Mouse (Mus musculus) forebrain, embryonic 13.5 days (tissue): ENCODE measurements at regions not wholly inside any gene's neighbourhood (a gene's known extent, or its start where the extent isn't known, plus 50 kb on each side); places are given as distances from the start of the nearest gene placed in this dataset.

Experiments
- ATAC-seq: fragments of 200-750 bp; cut with Nextera tagmentation; 2 replicates; pipeline ENCODE4 v1.8.0; 2017
- H3K27ac ChIP-seq: fragments of 300-500 bp; sonication (generic); 2 replicates; pipeline ENCODE4 v1.5.1; 2015; ENCODE audit warnings: inconsistent platforms, mild to moderate bottlenecking, moderate library complexity
- H3K27me3 ChIP-seq: fragments of 300-500 bp; sonication (generic); 2 replicates; pipeline ENCODE4 v1.6.1; 2015; ENCODE audit warnings: mild to moderate bottlenecking, inconsistent platforms
- H3K36me3 ChIP-seq: fragments of 300-500 bp; sonication (generic); 2 replicates; pipeline ENCODE4 v1.6.1; 2015; ENCODE audit warnings: mild to moderate bottlenecking, inconsistent platforms; ENCODE audit not compliant: poor library complexity, severe bottlenecking
- H3K4me1 ChIP-seq: fragments of 300-500 bp; sonication (generic); 2 replicates; pipeline ENCODE4 v1.6.1; 2015; ENCODE audit warnings: inconsistent platforms
- H3K4me2 ChIP-seq: fragments of 300-500 bp; sonication (generic); 2 replicates; pipeline ENCODE4 v1.6.1; 2015; ENCODE audit warnings: inconsistent platforms, mild to moderate bottlenecking, moderate library complexity
- H3K4me3 ChIP-seq: fragments of 300-500 bp; sonication (generic); 2 replicates; pipeline ENCODE4 v1.5.1; 2015; ENCODE audit warnings: mild to moderate bottlenecking, inconsistent platforms
- H3K9ac ChIP-seq: fragments of 300-500 bp; sonication (generic); 2 replicates; pipeline ENCODE4 v1.6.1; 2015; ENCODE audit warnings: mild to moderate bottlenecking, inconsistent platforms
- H3K9me3 ChIP-seq: fragments of 300-500 bp; sonication (generic); replicated peaks from 2 replicates; pipeline ENCODE4 v1.6.1; 2016; ENCODE audit warnings: inconsistent platforms
- WGBS: fragments of 180-500 bp; shearing (Covaris S2); methylation state at CpG from one replicate; pipeline ENCODE4 v1.1.7; 2015; 5-methylcytosine and 5-hydroxymethylcytosine counted together

- H3K27ac ChIP-seq = no peak overlapping the region
- ATAC-seq = no peak
- no peak overlapping the region for H3K4me2 ChIP-seq
- no peaks in the 10 kb centered on the region for H3K9me3 ChIP-seq
- H3K9ac ChIP-seq = no peak overlapping the region
- H3K36me3 ChIP-seq = no peaks in the 10 kb centered on the region
- H3K27me3 ChIP-seq = no peaks in the 10 kb centered on the region
- H3K4me1 ChIP-seq = no peaks in the 10 kb centered on the region
- H3K4me3 ChIP-seq = no peak overlapping the region
- WGBS = 78% methylated on average over 4 of the region's 4 CpGs
Observed at GRCm38 (mm10) chr5:49761054-49761453, 236.3 kb upstream of the Kcnip4 start.

- 85% methylated on average over 1 of the region's 1 CpGs for WGBS
- Histone ChIP-seq H3K4me2 (no peak overlapping the region), H3K36me3 (no peaks in the 10 kb centered on the region), H3K9ac (no peak overlapping the region), H3K9me3 (no peaks in the 10 kb centered on the region), H3K27ac (no peak overlapping the region), H3K4me3 (no peak overlapping the region), H3K27me3 (no peaks in the 10 kb centered on the region), H3K4me1 (no peaks in the 10 kb centered on the region)
- no peak for ATAC-seq
Observed at GRCm38 (mm10) chr5:49755531-49755930, 230.8 kb upstream of the Kcnip4 start.

GRCm38 (mm10) chr5:49712607-49713006 lies 187.9 kb upstream of the Kcnip4 start:
- no peaks in the 10 kb centered on the region for H3K36me3 ChIP-seq
- no peak overlapping the region for H3K4me2 ChIP-seq
- no peak overlapping the region for H3K27ac ChIP-seq
- no peaks in the 10 kb centered on the region for H3K9me3 ChIP-seq
- WGBS = 45% methylated on average over 1 of the region's 1 CpGs
- no peak for ATAC-seq
- no peak overlapping the region for H3K4me3 ChIP-seq
- no peaks in the 10 kb centered on the region for H3K4me1 ChIP-seq
- H3K9ac ChIP-seq = no peak overlapping the region
- no peaks in the 10 kb centered on the region for H3K27me3 ChIP-seq

- H3K9me3 ChIP-seq = no peaks in the 10 kb centered on the region
- H3K27me3 ChIP-seq = no peaks in the 10 kb centered on the region
- H3K36me3 ChIP-seq = no peaks in the 10 kb centered on the region
- no peak overlapping the region for H3K9ac ChIP-seq
- no peak overlapping the region for H3K4me2 ChIP-seq
- H3K27ac ChIP-seq = no peak overlapping the region
- no peak for ATAC-seq
- WGBS = 84% methylated on average over 4 of the region's 4 CpGs
- no peaks in the 10 kb centered on the region for H3K4me1 ChIP-seq
- no peak overlapping the region for H3K4me3 ChIP-seq
Observed at GRCm38 (mm10) chr5:49682156-49682555, 157.4 kb upstream of the Kcnip4 start.

- Histone ChIP-seq H3K27ac (no peak overlapping the region), H3K9me3 (no peaks in the 10 kb centered on the region), H3K4me2 (no peak overlapping the region), H3K4me3 (no peak overlapping the region), H3K9ac (no peak overlapping the region), H3K4me1 (no peaks in the 10 kb centered on the region), H3K27me3 (no peaks in the 10 kb centered on the region), H3K36me3 (no peaks in the 10 kb centered on the region)
- no peak for ATAC-seq
- WGBS = 68% methylated on average over 2 of the region's 2 CpGs
Observed at GRCm38 (mm10) chr5:49681514-49681913, 156.8 kb upstream of the Kcnip4 start.

GRCm38 (mm10) chr5:49675885-49676284 lies 151.2 kb upstream of the Kcnip4 start:
- H3K27ac ChIP-seq = no peak overlapping the region
- no peaks in the 10 kb centered on the region for H3K36me3 ChIP-seq
- H3K9me3 ChIP-seq = no peaks in the 10 kb centered on the region
- no peak overlapping the region for H3K9ac ChIP-seq
- H3K4me1 ChIP-seq = no peaks in the 10 kb centered on the region
- no peak for ATAC-seq
- WGBS = 74% methylated on average over 2 of the region's 2 CpGs
- H3K4me3 ChIP-seq = no peak overlapping the region
- no peaks in the 10 kb centered on the region for H3K27me3 ChIP-seq
- H3K4me2 ChIP-seq = no peak overlapping the region

- Histone ChIP-seq H3K4me3 (no peak overlapping the region), H3K27ac (no peak overlapping the region), H3K9ac (no peak overlapping the region), H3K9me3 (no peaks in the 10 kb centered on the region), H3K4me2 (no peak overlapping the region), H3K4me1 (no peaks in the 10 kb centered on the region), H3K36me3 (no peaks in the 10 kb centered on the region), H3K27me3 (no peaks in the 10 kb centered on the region)
- ATAC-seq = no peak
Observed at GRCm38 (mm10) chr5:49665196-49665595, 140.5 kb upstream of the Kcnip4 start.

- no peak for ATAC-seq
- H3K36me3 ChIP-seq = no peaks in the 10 kb centered on the region
- 100% methylated on average over 1 of the region's 1 CpGs for WGBS
- no peak overlapping the region for H3K4me2 ChIP-seq
- H3K27me3 ChIP-seq = no peaks in the 10 kb centered on the region
- H3K9me3 ChIP-seq = no peaks in the 10 kb centered on the region
- no peak overlapping the region for H3K27ac ChIP-seq
- no peak overlapping the region for H3K4me3 ChIP-seq
- no peak overlapping the region for H3K9ac ChIP-seq
- H3K4me1 ChIP-seq = no peaks in the 10 kb centered on the region
Observed at GRCm38 (mm10) chr5:49663928-49664327, 139.2 kb upstream of the Kcnip4 start.

- no peak for ATAC-seq
Observed at GRCm38 (mm10) chr5:49662096-49662495, 137.4 kb upstream of the Kcnip4 start.

GRCm38 (mm10) chr5:49660598-49660997 lies 135.9 kb upstream of the Kcnip4 start:
- Histone ChIP-seq H3K4me1 (no peaks in the 10 kb centered on the region), H3K9me3 (no peaks in the 10 kb centered on the region)
- no peak for ATAC-seq

More at GRCm38 (mm10) chr5:49662096-49662495, 137.4 kb upstream of the Kcnip4 start:
- Histone ChIP-seq H3K27ac (no peak overlapping the region), H3K36me3 (no peaks in the 10 kb centered on the region), H3K9me3 (no peaks in the 10 kb centered on the region), H3K4me3 (no peak overlapping the region), H3K4me2 (no peak overlapping the region), H3K4me1 (no peaks in the 10 kb centered on the region), H3K9ac (no peak overlapping the region), H3K27me3 (no peaks in the 10 kb centered on the region)
- 69% methylated on average over 3 of the region's 3 CpGs for WGBS

GRCm38 (mm10) chr5:49650953-49651352 lies 126.2 kb upstream of the Kcnip4 start:
- H3K27me3 ChIP-seq = no peaks in the 10 kb centered on the region
- H3K9me3 ChIP-seq = no peaks in the 10 kb centered on the region; the same call in 1 of the 2 replicates
- ATAC-seq = no peak
- no peak overlapping the region for H3K27ac ChIP-seq
- no peaks in the 10 kb centered on the region for H3K36me3 ChIP-seq
- no peaks in the 10 kb centered on the region for H3K4me1 ChIP-seq
- H3K4me2 ChIP-seq = no peak overlapping the region
- H3K4me3 ChIP-seq = no peak overlapping the region
- H3K9ac ChIP-seq = no peak overlapping the region
- WGBS = 93% methylated on average over 5 of the region's 5 CpGs

More at GRCm38 (mm10) chr5:49660598-49660997, 135.9 kb upstream of the Kcnip4 start:
- H3K27ac ChIP-seq = no peak overlapping the region
- H3K27me3 ChIP-seq = no peaks in the 10 kb centered on the region
- H3K4me2 ChIP-seq = no peak overlapping the region
- no peak overlapping the region for H3K9ac ChIP-seq
- no peak overlapping the region for H3K4me3 ChIP-seq
- H3K36me3 ChIP-seq = no peaks in the 10 kb centered on the region

- Histone ChIP-seq H3K4me2 (no peak overlapping the region), H3K27ac (no peak overlapping the region), H3K9ac (no peak overlapping the region), H3K4me1 (no peaks in the 10 kb centered on the region), H3K4me3 (no peak overlapping the region), H3K36me3 (no peaks in the 10 kb centered on the region), H3K9me3 (no peaks in the 10 kb centered on the region; the same call in 1 of the 2 replicates), H3K27me3 (no peaks in the 10 kb centered on the region)
- 97% methylated on average over 1 of the region's 1 CpGs for WGBS
- ATAC-seq = no peak
Observed at GRCm38 (mm10) chr5:49645781-49646180, 121.1 kb upstream of the Kcnip4 start.

GRCm38 (mm10) chr5:49644606-49645005 lies 119.9 kb upstream of the Kcnip4 start:
- H3K4me1 ChIP-seq = no peaks in the 10 kb centered on the region
- H3K4me3 ChIP-seq = no peak overlapping the region
- no peak overlapping the region for H3K27ac ChIP-seq
- no peaks in the 10 kb centered on the region for H3K36me3 ChIP-seq
- ATAC-seq = no peak
- H3K9ac ChIP-seq = no peak overlapping the region
- 97% methylated on average over 2 of the region's 2 CpGs for WGBS
- no peaks in the 10 kb centered on the region for H3K27me3 ChIP-seq
- H3K4me2 ChIP-seq = no peak overlapping the region
- H3K9me3 ChIP-seq = no peaks in the 10 kb centered on the region; the same call in 1 of the 2 replicates
